Mouse (Mus musculus): ENCODE measurements around the gene Mylk2. TPM values are rescaled to one million over a fixed set of nuclear protein-coding genes. Genes with fewer than 3 reads are reported as not detected.
A peak's percentile ranks its signal among the peaks of the same experiment; 100 is the strongest.

Gene Mylk2
- polyA plus RNA-seq, 1 experiment = not detected

GRCm38 (mm10) chr2:152947098-152947497, 35.9 kb downstream of the Mylk2 start:
- WGBS = 45% methylated on average over 7 of the region's 7 CpGs
- no peak for TF ChIP-seq POLR2A (IDR thresholded peaks at IDR 0.05; ENCODE audit: insufficient read depth, low read depth, low read length)
- TF ChIP-seq CTCF (IDR thresholded peaks at IDR 0.05; ENCODE audit: insufficient read depth, low read depth, low read length) = no peak
- H3K4me3 ChIP-seq (ENCODE audit: insufficient read depth, low read depth, low read length) = no peak overlapping the region
- H3K4me1 ChIP-seq (ENCODE audit: control insufficient read depth, insufficient read depth, low read length) = peaks cover 21% of the 10 kb centered on the region
- no peak overlapping the region for H3K27ac ChIP-seq (ENCODE audit: insufficient read depth, low read depth, low read length)

GRCm38 (mm10) chr2:152948438-152949020, 37.4 kb downstream of the Mylk2 start:
- H3K4me1 ChIP-seq (ENCODE audit: control insufficient read depth, insufficient read depth, low read length) = peaks cover 13% of the 10 kb centered on the region; the same call in 1 of the 2 replicates
- no peak for TF ChIP-seq POLR2A (IDR thresholded peaks at IDR 0.05; ENCODE audit: insufficient read depth, low read depth, low read length)
- no peak for TF ChIP-seq CTCF (IDR thresholded peaks at IDR 0.05; ENCODE audit: insufficient read depth, low read depth, low read length)
- H3K4me3 ChIP-seq (ENCODE audit: insufficient read depth, low read depth, low read length) = no peak overlapping the region
- H3K27ac ChIP-seq (ENCODE audit: insufficient read depth, low read depth, low read length) = no peak overlapping the region
- 86% methylated on average over 5 of the region's 5 CpGs for WGBS

DNA sequence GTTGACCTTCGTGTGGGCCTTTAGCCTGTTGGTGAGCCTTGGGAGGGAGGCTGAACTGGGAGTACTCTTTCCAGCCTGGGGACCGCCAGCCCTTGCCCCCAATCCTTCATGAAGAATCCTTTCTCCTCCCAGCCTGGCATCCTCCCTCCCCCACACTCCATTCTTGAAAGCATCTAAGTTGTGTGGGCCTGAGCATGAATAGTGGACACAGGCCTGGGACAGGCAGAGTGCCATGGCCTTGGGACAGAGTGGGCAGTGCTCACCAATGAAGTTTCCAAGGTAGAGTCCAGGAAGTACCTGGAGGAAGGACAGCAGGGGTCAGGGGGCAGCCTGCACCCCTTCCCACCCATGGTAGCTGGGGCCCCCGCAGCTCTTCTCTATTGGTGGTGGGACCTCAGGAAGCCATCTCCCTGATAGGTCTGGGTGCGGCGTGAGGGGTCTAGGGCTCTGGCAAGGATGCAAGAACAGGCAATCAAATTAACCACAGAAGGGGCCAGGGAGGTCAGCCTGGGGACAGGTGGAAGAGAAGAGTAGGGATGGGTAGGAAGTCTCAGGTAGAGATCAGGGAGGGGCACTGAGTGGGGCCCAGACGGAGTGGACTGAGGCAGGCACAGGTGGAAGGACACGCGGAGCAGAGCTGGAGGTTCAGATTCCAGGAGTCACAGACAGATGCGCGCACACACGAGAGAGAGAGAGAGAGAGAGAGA, 39.4 kb downstream of the Mylk2 start:
- TF ChIP-seq POLR2A (IDR thresholded peaks at IDR 0.05; ENCODE audit: insufficient read depth, low read depth, low read length) (no peak), CTCF (IDR thresholded peaks at IDR 0.05; ENCODE audit: insufficient read depth, low read depth, low read length) (no peak)
- H3K4me1 ChIP-seq (ENCODE audit: control insufficient read depth, insufficient read depth, low read length) = peaks cover 13% of the 10 kb centered on the region; the same call in 1 of the 2 replicates
- no peak overlapping the region for H3K27ac ChIP-seq (ENCODE audit: insufficient read depth, low read depth, low read length)
- 41% methylated on average over 11 of the region's 11 CpGs for WGBS
- peak overlapping the region; percentile 48 for H3K4me3 ChIP-seq (ENCODE audit: insufficient read depth, low read depth, low read length)

DNA sequence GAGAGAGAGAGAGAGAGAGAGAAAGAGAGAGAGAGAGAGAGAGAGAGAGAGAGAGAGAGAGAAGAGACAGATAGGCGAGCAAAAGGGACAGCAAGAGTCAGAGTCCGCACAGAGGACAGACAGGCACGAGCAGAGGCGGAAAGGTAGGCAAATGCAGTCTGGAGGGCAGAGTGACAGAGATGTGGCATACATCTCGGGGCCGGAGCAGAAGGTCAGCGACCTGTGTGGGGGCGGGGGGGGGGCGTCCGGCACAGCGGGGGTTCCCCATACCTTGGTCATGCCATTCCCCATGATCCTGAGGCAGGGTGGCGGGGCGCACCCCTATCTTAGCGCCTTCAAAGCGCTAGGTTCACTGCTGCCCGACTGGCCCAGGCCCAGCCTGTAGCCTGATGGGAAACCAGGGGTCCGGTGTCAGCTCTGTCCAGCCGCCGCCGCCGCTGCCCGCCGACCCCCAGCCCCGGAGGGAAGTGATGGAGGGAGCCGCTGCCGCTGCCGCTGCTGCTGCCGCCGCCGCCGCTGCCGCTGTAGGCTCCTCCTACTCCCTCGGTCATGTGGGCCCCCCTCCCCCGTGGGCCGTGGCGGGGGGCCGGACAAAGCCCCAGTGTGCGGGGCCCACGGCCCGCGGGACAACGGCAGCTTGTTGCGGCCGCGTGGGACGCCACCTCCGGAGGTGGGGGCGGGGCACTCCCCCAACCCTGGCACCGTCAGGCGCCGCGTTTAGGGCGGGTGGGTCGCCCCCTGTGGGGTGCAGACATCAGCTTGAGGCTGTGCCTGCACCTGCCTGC, 40.1 kb downstream of the Mylk2 start, which contains the start of gene Dusp15:
TSS of gene Dusp15 (minus strand) at position 634 of the 785 bp plus-strand sequence.
- peak within 1 kb of the TSS; percentile 48 for H3K4me3 ChIP-seq (ENCODE audit: insufficient read depth, low read depth, low read length)
- no peak within 1 kb of the TSS for H3K27ac ChIP-seq (ENCODE audit: insufficient read depth, low read depth, low read length)
- 2% methylated on average over 54 of the region's 54 CpGs for WGBS
- 0 out of 2 replicates have a peak, but pooled peaks have one; percentile 27 for TF ChIP-seq POLR2A (IDR thresholded peaks at IDR 0.05; ENCODE audit: insufficient read depth, low read depth, low read length)
- TF ChIP-seq CTCF (IDR thresholded peaks at IDR 0.05; ENCODE audit: insufficient read depth, low read depth, low read length) = no peak
- H3K4me1 ChIP-seq (ENCODE audit: control insufficient read depth, insufficient read depth, low read length) = peaks cover 13% of the 10 kb centered on the region; the same call in 1 of the 2 replicates

DNA sequence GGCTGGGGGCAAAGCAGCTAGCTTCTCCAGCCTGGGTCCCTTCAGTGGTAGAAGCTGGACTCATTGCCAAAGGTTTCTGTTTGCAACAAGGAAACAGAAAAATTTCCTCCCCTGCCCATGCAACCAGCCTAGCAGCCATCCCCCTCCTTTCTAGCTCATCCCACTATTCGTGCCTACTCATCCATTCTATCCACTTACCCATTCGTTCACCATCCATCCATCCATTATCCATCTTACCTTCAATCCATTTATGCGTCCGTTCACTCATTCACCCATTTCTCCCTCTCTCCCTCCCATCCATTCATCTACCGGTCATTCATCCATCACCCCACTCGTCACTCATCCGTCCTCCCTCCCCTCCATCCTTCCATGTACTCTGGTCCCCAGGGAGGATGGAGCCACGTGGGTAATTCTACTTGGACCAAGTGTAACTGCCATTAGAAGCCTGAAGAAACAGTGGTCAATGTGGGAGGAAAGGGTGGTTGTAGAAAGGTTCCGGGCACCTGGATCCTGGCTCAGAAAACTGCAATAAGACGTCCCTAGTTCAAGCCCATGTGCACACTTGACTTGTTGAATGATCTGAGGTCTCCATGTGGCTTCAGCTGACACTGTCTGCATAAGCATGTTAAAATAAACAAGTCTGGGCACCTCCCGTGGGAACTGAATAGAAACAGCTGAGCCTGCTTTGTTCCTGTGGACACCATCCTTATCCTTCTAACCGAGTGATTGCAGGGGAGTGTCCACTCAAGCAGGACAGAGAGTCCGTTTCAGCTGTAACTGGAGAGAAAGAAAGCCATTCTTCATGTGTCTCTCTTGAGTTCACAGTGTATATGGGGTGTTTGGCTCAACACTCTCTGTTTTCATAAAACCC, 40.9 kb downstream of the Mylk2 start:
- WGBS = 14% methylated on average over 13 of the region's 13 CpGs
- no peak overlapping the region for H3K27ac ChIP-seq (ENCODE audit: insufficient read depth, low read depth, low read length)
- peaks cover 13% of the 10 kb centered on the region; the same call in 1 of the 2 replicates for H3K4me1 ChIP-seq (ENCODE audit: control insufficient read depth, insufficient read depth, low read length)
- TF ChIP-seq CTCF (IDR thresholded peaks at IDR 0.05; ENCODE audit: insufficient read depth, low read depth, low read length) (no peak), POLR2A (IDR thresholded peaks at IDR 0.05; ENCODE audit: insufficient read depth, low read depth, low read length) (no peak)
- peak overlapping the region; percentile 48 for H3K4me3 ChIP-seq (ENCODE audit: insufficient read depth, low read depth, low read length)

GRCm38 (mm10) chr2:152958116-152958515, 47.0 kb downstream of the Mylk2 start:
- Histone ChIP-seq H3K4me3 (ENCODE audit: insufficient read depth, low read depth, low read length) (no peak overlapping the region), H3K4me1 (ENCODE audit: control insufficient read depth, insufficient read depth, low read length) (no peaks in the 10 kb centered on the region), H3K27ac (ENCODE audit: insufficient read depth, low read depth, low read length) (no peak overlapping the region)
- no peak for TF ChIP-seq CTCF (IDR thresholded peaks at IDR 0.05; ENCODE audit: insufficient read depth, low read depth, low read length)
- no peak for TF ChIP-seq POLR2A (IDR thresholded peaks at IDR 0.05; ENCODE audit: insufficient read depth, low read depth, low read length)
- WGBS = 79% methylated on average over 3 of the region's 3 CpGs

- under 1% methylated on average over 34 of the region's 34 CpGs for WGBS
- Histone ChIP-seq H3K27ac (ENCODE audit: insufficient read depth, low read depth, low read length) (no peak within 1 kb of the TSS), H3K4me3 (ENCODE audit: insufficient read depth, low read depth, low read length) (peak within 1 kb of the TSS; percentile 49), H3K4me1 (ENCODE audit: control insufficient read depth, insufficient read depth, low read length) (no peaks in the 10 kb centered on the region)
- TF ChIP-seq CTCF (IDR thresholded peaks at IDR 0.05; ENCODE audit: insufficient read depth, low read depth, low read length) (no peak), POLR2A (IDR thresholded peaks at IDR 0.05; ENCODE audit: insufficient read depth, low read depth, low read length) (no peak)
Measured at GRCm38 (mm10) chr2:152962091-152962793, 51.1 kb downstream of the Mylk2 start, which contains the start of gene Ttll9. Gene Ttll9, plus strand, starts transcription at chr2:152962485.

All from olfactory bulb, adult 2 months (tissue).